Mouse (Mus musculus): Measurements from ENCODE around the gene Prap1. TPM values are rescaled to one million over a fixed set of nuclear protein-coding genes. Genes with fewer than 3 reads are reported as not detected.

The Prap1 gene
- polyA plus RNA-seq, 1 experiment from 2014 or later, result not detected

DNA sequence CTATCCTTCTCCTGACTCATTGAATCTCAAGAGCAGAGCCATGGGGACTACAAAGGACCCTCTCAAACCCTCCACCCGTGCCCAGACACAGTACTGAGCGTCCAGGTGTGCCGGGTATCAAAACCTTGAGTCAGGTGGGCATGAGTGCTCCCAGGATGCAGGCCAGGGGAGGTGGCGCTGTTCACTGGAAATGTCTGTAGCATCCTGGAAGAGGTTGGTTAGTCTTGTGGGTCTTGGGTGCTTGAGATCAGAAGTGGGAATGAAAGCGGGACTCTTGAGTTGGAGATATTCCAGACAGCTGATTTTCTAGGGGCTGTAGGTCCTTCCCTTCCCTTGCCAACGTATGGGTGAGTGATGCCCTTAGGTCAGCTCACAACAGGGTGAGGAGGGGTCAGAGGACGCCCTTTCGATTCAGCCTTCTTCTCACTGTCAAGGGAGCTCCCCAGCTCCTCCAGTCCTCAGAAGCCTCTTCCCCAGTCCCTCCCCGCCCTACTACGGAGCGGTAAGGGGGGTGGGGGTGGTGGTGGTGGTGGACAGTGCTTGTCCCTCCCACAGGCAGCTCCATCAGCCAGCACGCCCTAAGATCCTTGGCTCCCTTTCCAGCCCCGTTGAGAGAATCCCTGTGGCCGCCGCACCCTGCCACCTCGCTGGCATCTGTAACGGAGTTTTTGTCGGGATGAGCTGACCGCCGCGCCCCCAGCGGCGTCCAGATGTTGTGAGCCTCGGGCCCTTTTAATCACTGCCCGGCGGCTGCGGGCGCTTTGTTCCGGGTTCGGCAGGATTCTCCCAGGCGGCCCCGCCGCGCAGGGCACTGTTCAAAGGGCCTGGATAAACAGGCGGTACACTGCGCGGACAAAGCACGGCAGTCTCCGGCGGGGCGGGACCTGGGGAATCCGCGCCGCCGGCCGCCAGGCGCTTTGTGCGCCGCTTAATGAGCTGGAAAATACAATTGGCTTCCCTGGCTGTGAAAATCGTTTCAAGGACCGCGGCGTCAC lies 35.5 kb upstream of the Prap1 start:
- peak; percentile 26; the same call in 1 of the 2 replicates for TF ChIP-seq CTCF (IDR thresholded peaks at IDR 0.05; ENCODE audit: low read depth)
- Histone ChIP-seq H3K4me1 (ENCODE audit: insufficient read depth) (0 out of 2 replicates have a peak, but pooled peaks cover 6% of the 10 kb centered on the region), H3K36me3 (ENCODE audit: insufficient read depth) (no peaks in the 10 kb centered on the region), H3K9me3 (ENCODE audit: low read depth, low read length) (no peaks in the 10 kb centered on the region), H3K9ac (peak overlapping the region; percentile 42; the same call in 1 of the 2 replicates), H3K27ac (ENCODE audit: low read depth) (no peak overlapping the region), H3K4me3 (ENCODE audit: low read depth, low read length) (peak overlapping the region; percentile 42), H3K27me3 (ENCODE audit: insufficient read depth, low read length) (peaks cover 70% of the 10 kb centered on the region), H3K4me2 (peak overlapping the region; percentile 78)
- ATAC-seq (ENCODE audit: insufficient read depth) (peak; percentile 71), DNase-seq (peak; percentile 74)
- WGBS, result 3% methylated on average over 53 of the region's 53 CpGs

- Histone ChIP-seq H3K27me3 (ENCODE audit: insufficient read depth, low read length) (peaks cover 71% of the 10 kb centered on the region), H3K4me3 (ENCODE audit: low read depth, low read length) (peak overlapping the region; percentile 42), H3K4me2 (peak overlapping the region; percentile 78), H3K4me1 (ENCODE audit: insufficient read depth) (0 out of 2 replicates have a peak, but pooled peaks cover 6% of the 10 kb centered on the region), H3K36me3 (ENCODE audit: insufficient read depth) (no peaks in the 10 kb centered on the region), H3K9ac (peak overlapping the region; percentile 42; the same call in 1 of the 2 replicates), H3K9me3 (ENCODE audit: low read depth, low read length) (no peaks in the 10 kb centered on the region), H3K27ac (ENCODE audit: low read depth) (no peak overlapping the region)
- no peak for ATAC-seq (ENCODE audit: insufficient read depth)
- WGBS, result 26% methylated on average over 7 of the region's 7 CpGs
- peak; percentile 5 for DNase-seq
- no peak for TF ChIP-seq CTCF (IDR thresholded peaks at IDR 0.05; ENCODE audit: low read depth)
Observed at GRCm38 (mm10) chr7:140058528-140058927, 34.7 kb upstream of the Prap1 start.

- no peak for TF ChIP-seq CTCF (IDR thresholded peaks at IDR 0.05; ENCODE audit: low read depth)
- 27% methylated on average over 4 of the region's 4 CpGs for WGBS
Observed at GRCm38 (mm10) chr7:140059601-140060000, 33.6 kb upstream of the Prap1 start.

DNA sequence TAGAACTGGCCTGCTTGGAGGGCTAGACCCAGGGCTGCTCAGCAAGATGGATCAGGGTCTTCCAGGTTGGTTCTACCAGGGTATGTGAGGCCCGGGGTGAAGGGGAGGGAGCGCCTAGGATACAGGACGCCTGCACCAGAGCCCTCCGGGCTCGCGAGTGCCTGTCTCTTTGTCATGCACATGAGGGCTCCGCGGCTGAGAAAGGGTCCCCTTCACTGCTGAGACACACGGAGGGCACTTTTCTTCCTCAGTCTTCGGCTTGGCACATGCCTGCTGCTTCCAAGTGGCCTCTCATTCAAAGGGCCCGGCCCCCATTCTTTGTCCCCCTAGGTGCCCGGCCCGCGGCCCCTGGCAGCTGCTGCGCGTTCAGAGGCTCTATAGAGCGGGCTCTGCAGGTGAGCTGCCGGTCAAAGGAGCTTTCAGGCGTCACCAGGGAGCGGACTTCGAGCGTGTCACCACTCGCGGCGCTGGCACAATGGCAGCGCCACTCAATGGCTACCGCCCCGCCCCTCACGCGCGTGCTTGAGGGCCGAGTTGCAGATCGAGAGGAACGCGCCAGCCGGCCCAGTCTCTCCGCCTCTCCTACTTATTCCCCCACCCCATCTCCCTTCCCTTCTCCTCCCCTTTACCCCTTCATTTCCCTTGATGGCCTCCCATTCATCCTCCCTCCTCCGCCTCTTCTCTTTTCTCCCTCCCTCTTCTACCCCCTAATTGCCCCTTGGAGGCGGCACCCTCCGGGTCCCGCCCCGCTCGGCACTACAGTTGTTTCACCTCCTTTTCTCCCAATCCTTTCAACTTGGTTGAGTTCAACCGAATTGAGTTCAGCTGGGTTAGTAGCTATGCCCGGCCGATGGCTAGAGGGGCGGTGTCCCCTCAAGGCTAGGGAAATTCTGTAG lies 32.0 kb upstream of the Prap1 start:
- Histone ChIP-seq H3K4me1 (ENCODE audit: insufficient read depth) (0 out of 2 replicates have a peak, but pooled peaks cover 6% of the 10 kb centered on the region), H3K27ac (ENCODE audit: low read depth) (no peak overlapping the region), H3K4me3 (ENCODE audit: low read depth, low read length) (peak overlapping the region; percentile 36), H3K4me2 (peak overlapping the region; percentile 74), H3K36me3 (ENCODE audit: insufficient read depth) (no peaks in the 10 kb centered on the region), H3K27me3 (ENCODE audit: insufficient read depth, low read length) (peaks cover 68% of the 10 kb centered on the region), H3K9ac (peak overlapping the region; percentile 40), H3K9me3 (ENCODE audit: low read depth, low read length) (no peaks in the 10 kb centered on the region)
- ATAC-seq (ENCODE audit: insufficient read depth), result peak; percentile 29; the same call in 1 of the 2 replicates
- TF ChIP-seq CTCF (IDR thresholded peaks at IDR 0.05; ENCODE audit: low read depth), result no peak
- WGBS, result 2% methylated on average over 47 of the region's 47 CpGs
- DNase-seq, result peak; percentile 70

More at GRCm38 (mm10) chr7:140059601-140060000, 33.6 kb upstream of the Prap1 start:
- DNase-seq, result no peak
- H3K36me3 ChIP-seq (ENCODE audit: insufficient read depth), result no peaks in the 10 kb centered on the region
- H3K27me3 ChIP-seq (ENCODE audit: insufficient read depth, low read length), result peaks cover 72% of the 10 kb centered on the region
- H3K4me2 ChIP-seq, result no peak overlapping the region
- no peak overlapping the region for H3K9ac ChIP-seq
- ATAC-seq (ENCODE audit: insufficient read depth), result no peak
- H3K9me3 ChIP-seq (ENCODE audit: low read depth, low read length), result no peaks in the 10 kb centered on the region
- H3K27ac ChIP-seq (ENCODE audit: low read depth), result no peak overlapping the region
- 0 out of 2 replicates have a peak, but pooled peaks cover 6% of the 10 kb centered on the region for H3K4me1 ChIP-seq (ENCODE audit: insufficient read depth)
- no peak overlapping the region for H3K4me3 ChIP-seq (ENCODE audit: low read depth, low read length)

DNA sequence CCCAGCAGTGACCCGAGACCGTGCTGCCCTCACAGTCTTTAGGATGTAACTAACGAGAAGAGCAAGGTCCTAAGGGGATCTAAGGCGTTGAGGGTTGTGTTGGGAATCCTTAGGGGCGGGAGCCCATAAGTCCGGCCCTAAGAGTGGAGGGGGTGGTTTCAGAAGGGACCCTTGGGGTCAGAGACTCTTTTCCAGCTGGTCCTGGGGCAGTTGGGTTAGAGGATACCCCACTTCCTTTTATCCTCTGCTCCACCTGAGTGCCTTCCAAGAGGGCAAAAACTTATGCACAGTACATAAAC lies 31.4 kb upstream of the Prap1 start:
- H3K9ac ChIP-seq, result no peak overlapping the region

GRCm38 (mm10) chr7:140062307-140062706 lies 30.9 kb upstream of the Prap1 start:
- Histone ChIP-seq H3K36me3 (ENCODE audit: insufficient read depth) (no peaks in the 10 kb centered on the region), H3K4me3 (ENCODE audit: low read depth, low read length) (no peak overlapping the region), H3K9me3 (ENCODE audit: low read depth, low read length) (no peaks in the 10 kb centered on the region), H3K27me3 (ENCODE audit: insufficient read depth, low read length) (peaks cover 62% of the 10 kb centered on the region), H3K9ac (no peak overlapping the region), H3K4me2 (no peak overlapping the region), H3K4me1 (ENCODE audit: insufficient read depth) (0 out of 2 replicates have a peak, but pooled peaks cover 6% of the 10 kb centered on the region), H3K27ac (ENCODE audit: low read depth) (no peak overlapping the region)
- WGBS, result 19% methylated on average over 11 of the region's 11 CpGs
- peak; percentile 41 for DNase-seq
- ATAC-seq (ENCODE audit: insufficient read depth), result peak; percentile 16; the same call in 1 of the 2 replicates
- TF ChIP-seq CTCF (IDR thresholded peaks at IDR 0.05; ENCODE audit: low read depth), result peak; percentile 45

More for the DNA sequence above, 31.4 kb upstream of the Prap1 start:
- WGBS, result 4% methylated on average over 6 of the region's 6 CpGs
- Histone ChIP-seq H3K4me1 (ENCODE audit: insufficient read depth) (0 out of 2 replicates have a peak, but pooled peaks cover 6% of the 10 kb centered on the region), H3K4me2 (peak overlapping the region; percentile 74), H3K4me3 (ENCODE audit: low read depth, low read length) (peak overlapping the region; percentile 36; the same call in 1 of the 2 replicates), H3K9me3 (ENCODE audit: low read depth, low read length) (no peaks in the 10 kb centered on the region), H3K27me3 (ENCODE audit: insufficient read depth, low read length) (peaks cover 67% of the 10 kb centered on the region), H3K27ac (ENCODE audit: low read depth) (no peak overlapping the region), H3K36me3 (ENCODE audit: insufficient read depth) (no peaks in the 10 kb centered on the region)
- no peak for DNase-seq
- ATAC-seq (ENCODE audit: insufficient read depth), result no peak
- TF ChIP-seq CTCF (IDR thresholded peaks at IDR 0.05; ENCODE audit: low read depth), result no peak
